Mouse (Mus musculus) kidney, embryonic 15.5 days (tissue): ENCODE data around the gene B2m. TPM values are rescaled to one million over a fixed set of nuclear protein-coding genes. Genes with fewer than 3 reads are reported as not detected.

ENCODE experiments used
- ATAC-seq: fragments of 200-750 bp; cut with Nextera tagmentation; replicated peaks from 2 replicates; pipeline ENCODE4 v1.8.0; 2017; ENCODE audit warnings: moderate TSS enrichment; ENCODE audit not compliant: low FRiP score
- H3K27ac ChIP-seq: fragments of 300-500 bp; sonication (generic); 2 replicates; pipeline ENCODE4 v1.5.1; 2015; ENCODE audit warnings: mild to moderate bottlenecking, inconsistent platforms
- H3K27me3 ChIP-seq: fragments of 300-500 bp; sonication (generic); 2 replicates; pipeline ENCODE4 v1.6.1; 2015; ENCODE audit warnings: inconsistent platforms
- H3K36me3 ChIP-seq: fragments of 300-500 bp; sonication (generic); 2 replicates; pipeline ENCODE4 v1.6.1; 2015; ENCODE audit warnings: inconsistent platforms
- H3K4me1 ChIP-seq: fragments of 300-500 bp; sonication (generic); 2 replicates; pipeline ENCODE4 v1.6.1; 2015; ENCODE audit warnings: inconsistent platforms
- H3K4me2 ChIP-seq: fragments of 300-500 bp; sonication (generic); 2 replicates; pipeline ENCODE4 v1.6.1; 2015; ENCODE audit warnings: moderate library complexity, mild to moderate bottlenecking, inconsistent platforms
- H3K4me3 ChIP-seq: fragments of 300-500 bp; sonication (generic); replicated peaks from 2 replicates; pipeline ENCODE4 v1.5.1; 2015; ENCODE audit warnings: mild to moderate bottlenecking, inconsistent platforms
- H3K9ac ChIP-seq: fragments of 300-500 bp; sonication (generic); 2 replicates; pipeline ENCODE4 v1.6.1; 2015; ENCODE audit warnings: mild to moderate bottlenecking, inconsistent platforms
- H3K9me3 ChIP-seq: fragments of 300-500 bp; sonication (generic); replicated peaks from 2 replicates; pipeline ENCODE4 v1.6.1; 2016; ENCODE audit warnings: inconsistent platforms
- WGBS: fragments of 180-500 bp; shearing (Covaris S2); methylation state at CpG from one replicate; pipeline ENCODE4 v1.1.7; 2015; ENCODE audit warnings: mixed read lengths; 5-methylcytosine and 5-hydroxymethylcytosine counted together
- polyA plus RNA-seq: library from polyadenylated mRNA; unstranded; fragments of >200 nt; fragmentation: Nextera tagmentation; extraction: Ambion mirVana; gene quantifications from 2 replicates; pipeline ENCODE4 v1.2.1, GENCODE M21; 2015

The B2m gene
- polyA plus RNA-seq, 1 experiment from 2014 or later = 241 TPM

DNA sequence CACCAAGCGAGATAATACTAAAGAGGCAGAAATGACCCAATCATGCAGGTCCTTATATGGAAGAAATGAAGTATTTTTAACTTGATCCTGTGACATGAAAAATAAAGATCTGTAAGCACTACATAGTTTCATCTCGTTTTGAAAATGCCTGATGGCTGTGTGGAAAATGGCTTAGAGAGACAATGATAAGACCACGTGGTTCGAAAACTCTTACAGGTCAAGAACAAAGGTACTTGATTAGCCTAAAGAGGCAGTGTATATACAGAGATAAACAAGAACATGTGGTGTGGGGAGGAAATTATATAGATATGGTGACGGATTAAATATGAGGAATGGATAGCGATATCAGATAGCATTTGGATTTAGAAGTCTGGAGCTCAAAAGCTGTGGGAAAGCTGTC, 23.8 kb downstream of the B2m start:
- Histone ChIP-seq H3K36me3 (no peaks in the 10 kb centered on the region), H3K4me2 (no peak overlapping the region), H3K27me3 (no peaks in the 10 kb centered on the region), H3K27ac (no peak overlapping the region), H3K4me1 (no peaks in the 10 kb centered on the region), H3K9me3 (no peaks in the 10 kb centered on the region), H3K9ac (no peak overlapping the region), H3K4me3 (no peak overlapping the region)
- ATAC-seq = no peak
- 84% methylated on average over 6 of the region's 6 CpGs for WGBS

DNA sequence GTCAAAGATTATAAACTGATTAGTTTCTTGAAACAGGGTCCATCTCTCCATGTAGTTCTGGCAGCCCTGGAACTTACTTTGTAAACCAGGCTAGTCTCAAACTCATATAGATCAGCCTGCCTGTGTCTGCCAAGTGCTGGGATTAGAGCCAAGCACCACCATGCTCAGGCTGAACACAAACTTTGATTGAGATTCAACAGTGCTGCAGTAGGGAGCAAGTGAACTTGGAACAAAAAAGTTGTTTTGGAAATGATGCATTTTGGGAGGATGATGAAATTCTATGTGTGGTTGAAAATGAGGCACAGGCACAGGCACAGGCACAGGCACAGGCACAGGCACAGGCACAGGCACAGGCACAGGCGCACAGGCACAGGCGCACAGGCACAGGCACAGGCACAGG, 24.7 kb downstream of the B2m start:
- Histone ChIP-seq H3K36me3 (no peaks in the 10 kb centered on the region), H3K27ac (no peak overlapping the region), H3K9me3 (no peaks in the 10 kb centered on the region), H3K27me3 (no peaks in the 10 kb centered on the region), H3K4me3 (no peak overlapping the region), H3K4me2 (no peak overlapping the region), H3K4me1 (no peaks in the 10 kb centered on the region), H3K9ac (no peak overlapping the region)
- no peak for ATAC-seq
- WGBS = 81% methylated on average over 2 of the region's 2 CpGs

DNA sequence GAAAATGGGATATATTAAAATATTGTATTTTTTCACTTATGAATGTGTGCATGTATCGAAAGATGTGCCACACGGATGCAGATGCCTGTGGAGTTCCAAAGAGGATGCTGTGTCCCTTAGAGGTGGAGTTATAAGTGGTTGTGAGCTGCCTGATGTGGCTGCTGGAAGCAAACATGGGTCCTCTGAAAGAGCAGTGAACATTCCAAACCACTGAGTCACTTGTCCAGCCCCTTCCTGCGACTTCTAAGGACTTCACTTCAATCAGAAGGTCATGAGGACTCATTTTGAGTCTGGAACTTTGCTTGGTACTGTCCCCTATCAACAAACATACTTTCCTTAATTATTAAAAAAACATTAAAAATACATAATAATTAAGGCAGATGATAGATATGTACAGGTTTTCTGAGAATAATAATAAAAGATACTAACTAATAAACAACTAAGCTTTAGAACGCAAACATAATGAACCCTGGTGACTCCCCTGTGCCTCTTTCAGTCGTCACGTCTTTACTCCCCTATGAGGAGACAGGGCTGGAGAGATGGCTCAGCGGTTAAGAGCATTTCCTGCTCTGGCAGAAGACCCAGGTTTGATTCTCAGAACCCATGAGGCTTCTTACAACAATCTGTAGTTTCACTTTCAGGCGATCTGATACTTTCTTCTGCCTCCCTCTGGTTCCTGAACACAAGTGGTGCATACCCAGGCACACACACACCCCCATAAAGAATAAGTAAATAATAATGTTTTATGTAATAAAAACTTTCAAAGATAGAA, 32.8 kb downstream of the B2m start:
- H3K4me2 ChIP-seq = no peak overlapping the region
- 78% methylated on average over 8 of the region's 8 CpGs for WGBS
- H3K9ac ChIP-seq = no peak overlapping the region
- H3K27me3 ChIP-seq = no peaks in the 10 kb centered on the region
- no peak for ATAC-seq
- no peaks in the 10 kb centered on the region for H3K36me3 ChIP-seq
- H3K4me3 ChIP-seq = no peak overlapping the region
- H3K4me1 ChIP-seq = no peaks in the 10 kb centered on the region
- H3K9me3 ChIP-seq = no peaks in the 10 kb centered on the region
- H3K27ac ChIP-seq = no peak overlapping the region

DNA sequence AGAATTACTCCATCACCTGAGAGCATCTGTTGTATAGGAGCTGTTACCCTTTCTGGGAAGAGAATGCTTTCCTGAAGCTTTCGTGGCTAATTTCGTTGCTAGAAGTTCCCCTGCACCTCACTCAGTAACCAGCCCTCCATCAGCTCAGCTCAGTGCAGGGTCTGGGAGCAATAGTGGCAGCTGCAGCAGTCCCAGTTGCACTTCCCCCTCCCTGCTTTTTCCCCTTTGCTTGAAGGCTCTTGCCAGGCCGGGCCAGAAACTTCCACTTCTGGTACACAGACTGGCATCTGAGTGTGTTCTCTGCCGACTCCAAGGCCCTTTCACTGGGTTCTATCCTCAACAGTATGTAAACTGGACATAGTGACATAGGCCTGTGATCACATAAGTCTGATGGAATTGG, 37.6 kb downstream of the B2m start:
- 88% methylated on average over 4 of the region's 4 CpGs for WGBS
- Histone ChIP-seq H3K27ac (no peak overlapping the region), H3K36me3 (no peaks in the 10 kb centered on the region), H3K9me3 (no peaks in the 10 kb centered on the region), H3K4me3 (no peak overlapping the region), H3K4me2 (no peak overlapping the region), H3K4me1 (no peaks in the 10 kb centered on the region), H3K27me3 (no peaks in the 10 kb centered on the region), H3K9ac (no peak overlapping the region)
- ATAC-seq = no peak

DNA sequence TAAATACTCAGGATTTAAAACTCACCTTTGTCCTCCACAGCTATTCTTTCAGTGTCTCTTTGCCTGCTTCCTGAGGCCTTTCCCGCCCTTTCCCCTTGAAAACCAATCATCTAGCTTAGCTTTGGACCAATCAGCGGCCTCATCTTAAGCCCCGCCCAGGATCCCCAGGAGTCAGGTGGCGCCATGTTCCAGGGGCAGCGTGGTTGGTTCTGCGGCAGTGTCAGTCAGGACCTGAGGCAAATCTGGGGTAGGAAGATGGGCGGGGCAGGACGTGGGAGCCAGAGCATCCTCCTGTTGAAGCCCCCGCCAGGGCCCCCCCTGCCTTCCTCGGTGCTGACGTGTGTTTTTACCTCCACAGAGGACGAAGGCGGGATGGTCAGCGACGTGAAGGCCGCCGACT, 38.6 kb downstream of the B2m start, which contains the start of the genes Patl2 and Terb2:
Gene Patl2, minus strand, starts transcription at position 84 of the 400 bp plus-strand sequence.
Gene Terb2, plus strand, starts transcription at position 167 of the 400 bp plus-strand sequence.
- no peaks in the 10 kb centered on the region for H3K36me3 ChIP-seq
- no peak within 1 kb of the TSS for H3K4me2 ChIP-seq
- H3K27me3 ChIP-seq = no peaks in the 10 kb centered on the region
- H3K9me3 ChIP-seq = no peaks in the 10 kb centered on the region
- H3K27ac ChIP-seq = no peak within 1 kb of the TSS
- H3K9ac ChIP-seq = no peak within 1 kb of the TSS
- H3K4me1 ChIP-seq = no peaks in the 10 kb centered on the region
- no peak within 1 kb of the TSS for H3K4me3 ChIP-seq
- 83% methylated on average over 16 of the region's 17 CpGs for WGBS
- no peak for ATAC-seq

DNA sequence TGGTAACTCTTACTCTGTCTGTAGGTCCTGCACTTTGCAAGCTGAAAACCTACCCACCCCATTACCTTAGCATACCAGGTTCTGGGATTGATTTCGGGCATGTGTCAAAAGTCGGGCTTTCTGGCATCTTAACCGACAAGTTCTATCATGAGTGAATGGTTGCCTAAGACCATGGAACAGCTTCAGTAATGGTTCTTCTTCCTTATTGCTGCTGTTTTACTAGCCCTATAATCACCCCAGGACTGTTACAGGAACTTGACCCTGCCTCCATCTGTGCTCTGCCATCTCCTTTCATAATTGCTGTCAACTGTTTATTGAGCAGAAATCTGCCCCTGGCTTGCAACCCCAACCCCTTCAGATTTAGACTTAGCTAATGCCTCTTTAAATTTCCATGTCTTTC, 39.3 kb downstream of the B2m start:
- Histone ChIP-seq H3K4me3 (no peak overlapping the region), H3K9me3 (no peaks in the 10 kb centered on the region), H3K9ac (no peak overlapping the region), H3K36me3 (no peaks in the 10 kb centered on the region), H3K27ac (no peak overlapping the region), H3K27me3 (no peaks in the 10 kb centered on the region), H3K4me1 (no peaks in the 10 kb centered on the region), H3K4me2 (no peak overlapping the region)
- no peak for ATAC-seq
- 90% methylated on average over 3 of the region's 3 CpGs for WGBS

DNA sequence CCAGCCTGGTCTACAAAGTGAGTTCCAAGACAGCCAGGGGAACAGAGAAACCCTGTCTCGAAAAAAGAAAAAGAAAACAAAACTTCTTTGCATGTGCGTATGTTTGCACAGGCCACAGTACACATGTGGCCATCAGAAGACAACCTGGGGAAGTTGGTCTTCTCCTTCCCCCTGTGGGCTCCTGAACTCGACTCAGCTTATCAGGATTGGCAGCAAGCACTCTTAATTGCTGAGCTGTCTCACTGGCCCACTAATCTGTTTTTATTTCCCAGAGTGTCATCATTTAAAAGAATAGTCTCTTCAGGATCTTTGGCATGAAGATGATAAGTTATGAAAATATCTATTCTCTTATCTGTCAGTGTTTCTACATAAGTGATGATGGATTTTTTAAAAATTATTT, 44.4 kb downstream of the B2m start:
- H3K4me2 ChIP-seq = no peak overlapping the region
- H3K9ac ChIP-seq = no peak overlapping the region
- H3K9me3 ChIP-seq = no peaks in the 10 kb centered on the region
- no peak for ATAC-seq
- no peaks in the 10 kb centered on the region for H3K27me3 ChIP-seq
- H3K36me3 ChIP-seq = no peaks in the 10 kb centered on the region
- WGBS = 72% methylated on average over 3 of the region's 3 CpGs
- no peak overlapping the region for H3K4me3 ChIP-seq
- H3K4me1 ChIP-seq = no peaks in the 10 kb centered on the region
- H3K27ac ChIP-seq = no peak overlapping the region

DNA sequence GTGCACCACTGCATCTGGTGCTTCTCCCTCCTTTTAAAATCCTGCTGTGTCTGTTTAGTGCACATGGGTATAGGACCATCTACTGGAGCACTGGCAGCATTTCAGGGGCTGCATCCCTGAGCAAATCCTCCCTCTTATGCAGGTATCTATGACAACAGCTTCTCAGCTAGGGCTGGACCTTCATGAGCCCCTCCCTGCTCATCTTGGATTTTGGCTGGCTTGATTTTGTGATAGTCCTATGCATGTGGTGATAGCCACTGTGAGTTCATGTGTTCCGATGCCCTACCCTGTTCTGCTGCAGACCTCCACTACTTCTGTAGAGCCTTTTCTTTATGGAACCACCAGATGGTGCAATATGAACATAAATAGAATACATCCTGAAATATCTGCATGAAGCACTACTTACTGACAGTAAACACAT, 47.0 kb downstream of the B2m start:
- Histone ChIP-seq H3K4me3 (no peak overlapping the region), H3K9ac (no peak overlapping the region), H3K36me3 (no peaks in the 10 kb centered on the region), H3K27ac (no peak overlapping the region), H3K9me3 (no peaks in the 10 kb centered on the region), H3K4me2 (no peak overlapping the region), H3K4me1 (no peaks in the 10 kb centered on the region), H3K27me3 (no peaks in the 10 kb centered on the region)
- WGBS = 62% methylated on average over 1 of the region's 1 CpGs
- 0 out of 2 replicates have a peak, but pooled peaks have one; percentile 9 for ATAC-seq

DNA sequence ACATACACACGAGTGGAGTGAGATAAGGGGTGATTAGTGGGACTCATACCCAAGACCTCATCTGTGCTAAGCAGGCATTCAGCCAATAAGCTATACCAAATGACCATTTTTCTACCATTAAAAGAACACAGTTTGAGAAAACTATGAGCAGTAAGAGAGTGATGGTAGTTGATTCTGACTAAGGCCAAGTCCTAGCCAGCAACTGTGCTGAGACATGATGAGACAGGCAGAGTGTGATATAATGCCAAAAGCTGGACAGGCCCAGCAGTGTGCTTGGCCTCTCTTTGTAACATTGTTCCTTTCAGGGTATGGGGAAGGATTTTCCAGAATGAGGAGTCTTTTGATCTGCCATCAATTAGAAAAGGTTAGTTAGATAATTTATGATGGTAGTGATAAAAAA, 54.0 kb downstream of the B2m start:
- 78% methylated on average over 1 of the region's 1 CpGs for WGBS
- no peak overlapping the region for H3K4me2 ChIP-seq
- no peaks in the 10 kb centered on the region for H3K9me3 ChIP-seq
- H3K4me3 ChIP-seq = no peak overlapping the region
- ATAC-seq = no peak
- no peaks in the 10 kb centered on the region for H3K4me1 ChIP-seq
- H3K9ac ChIP-seq = no peak overlapping the region
- H3K36me3 ChIP-seq = no peaks in the 10 kb centered on the region
- no peak overlapping the region for H3K27ac ChIP-seq
- H3K27me3 ChIP-seq = no peaks in the 10 kb centered on the region

Other genes with a start within 250 kb of the B2m start
- 54.0 and 58.2 TPM in 2 replicates for gene Ctdspl2, start 191.7 kb upstream of the B2m start, polyA plus RNA-seq
- 0.30 and 0.36 TPM in 2 replicates for gene Mageb3, start 191.6 kb upstream of the B2m start, polyA plus RNA-seq
- 12.1 and 12.5 TPM in 2 replicates for gene Eif3j1, start 119.1 kb upstream of the B2m start, polyA plus RNA-seq
- gene Spg11, start 29.3 kb upstream of the B2m start, polyA plus RNA-seq = 9.1 and 9.8 TPM in 2 replicates
- 0.09 TPM in 1 of 2 replicates, not detected in the other for gene Trim69, start 13.0 kb downstream of the B2m start, polyA plus RNA-seq
- 0.06 TPM in 1 of 2 replicates, not detected in the other for gene Patl2, start 38.5 kb downstream of the B2m start, polyA plus RNA-seq
- gene Terb2, start 38.6 kb downstream of the B2m start, polyA plus RNA-seq = not detected in 2 replicates
- gene Sord, start 87.1 kb downstream of the B2m start, polyA plus RNA-seq = 41.0 and 41.6 TPM in 2 replicates
- gene Duox2, start 150.8 kb downstream of the B2m start, polyA plus RNA-seq = 0.10 and 0.19 TPM in 2 replicates
- 0.17 TPM in 1 of 2 replicates, not detected in the other for gene Duoxa2, start 151.2 kb downstream of the B2m start, polyA plus RNA-seq
- 0.10 TPM in 1 of 2 replicates, not detected in the other for gene Duoxa1, start 166.0 kb downstream of the B2m start, polyA plus RNA-seq
- 0.04 TPM in 1 of 2 replicates, not detected in the other for gene Duox1, start 168.0 kb downstream of the B2m start, polyA plus RNA-seq
- 2.4 and 2.6 TPM in 2 replicates for gene Shf, start 221.5 kb downstream of the B2m start, polyA plus RNA-seq